Mouse (Mus musculus) stomach, postnatal 0 days (tissue): Measurements from ENCODE around the gene Sh3pxd2b. TPM values are rescaled to one million over a fixed set of nuclear protein-coding genes. Genes with fewer than 3 reads are reported as not detected.

Experiments
- ATAC-seq: fragments of 200-750 bp; cut with Nextera tagmentation; 2 replicates; pipeline ENCODE4 v1.8.0; 2017; ENCODE audit not compliant: low FRiP score, low TSS enrichment
- DNase-seq: peaks from one replicate; pipeline ENCODE4 v3.0.0-alpha.2; 2016; ENCODE audit warnings: low spot score
- H3K27ac ChIP-seq: fragments of 300-500 bp; sonication (generic); replicated peaks from 2 replicates; pipeline ENCODE4 v1.5.1; 2014; ENCODE audit warnings: mild to moderate bottlenecking, control low read depth
- H3K27me3 ChIP-seq: fragments of 300-500 bp; sonication (generic); 2 replicates; pipeline ENCODE4 v1.6.1; 2014; ENCODE audit warnings: low read length; ENCODE audit not compliant: control insufficient read depth, insufficient read depth
- H3K36me3 ChIP-seq: fragments of 300-500 bp; sonication (generic); 2 replicates; pipeline ENCODE4 v1.6.1; 2014; ENCODE audit warnings: low read length, mixed read lengths; ENCODE audit not compliant: control insufficient read depth, insufficient read depth
- H3K4me1 ChIP-seq: fragments of 300-500 bp; sonication (generic); replicated peaks from 2 replicates; pipeline ENCODE4 v1.6.1; 2014; ENCODE audit warnings: antibody characterized with exemption; ENCODE audit not compliant: control insufficient read depth, insufficient read depth
- H3K4me2 ChIP-seq: fragments of 300-500 bp; sonication (generic); replicated peaks from 2 replicates; pipeline ENCODE4 v1.6.1; 2014; ENCODE audit warnings: low read depth, mild to moderate bottlenecking, control low read depth, moderate library complexity
- H3K4me3 ChIP-seq: fragments of 300-500 bp; sonication (generic); 2 replicates; pipeline ENCODE4 v1.5.1; 2014; ENCODE audit warnings: low read depth, low read length, control low read depth
- H3K9ac ChIP-seq: fragments of 300-500 bp; sonication (generic); 2 replicates; pipeline ENCODE4 v1.6.1; 2014; ENCODE audit warnings: mild to moderate bottlenecking, low read length, control low read depth, mixed read lengths
- H3K9me3 ChIP-seq: fragments of 300-500 bp; sonication (generic); 2 replicates; pipeline ENCODE4 v1.6.1; 2016; ENCODE audit warnings: low read length; ENCODE audit not compliant: control insufficient read depth
- CTCF ChIP-seq: IDR thresholded peaks from 2 replicates; pipeline ENCODE4 v1.5.1; 2016; ENCODE audit warnings: antibody characterized with exemption, low read depth, mild to moderate bottlenecking, moderate library complexity
- EP300 ChIP-seq: optimal IDR thresholded peaks from 2 replicates; pipeline ENCODE3; 2016; ENCODE audit warnings: antibody characterized with exemption
- WGBS: fragments of 180-500 bp; shearing (Covaris S2); extraction: QIAGEN DNeasy Blood & Tissue Kit; methylation state at CpG from one replicate; pipeline ENCODE4 v1.1.7; 2014; 5-methylcytosine and 5-hydroxymethylcytosine counted together
- polyA plus RNA-seq: library from polyadenylated mRNA; unstranded; fragments of >200 nt; fragmentation: Nextera tagmentation; extraction: Ambion mirVana; gene quantifications from 2 replicates; pipeline ENCODE4 v1.2.1, GENCODE M21; 2015

Gene Sh3pxd2b
- polyA plus RNA-seq, 1 experiment from 2014 or later = 5.0 TPM

DNA sequence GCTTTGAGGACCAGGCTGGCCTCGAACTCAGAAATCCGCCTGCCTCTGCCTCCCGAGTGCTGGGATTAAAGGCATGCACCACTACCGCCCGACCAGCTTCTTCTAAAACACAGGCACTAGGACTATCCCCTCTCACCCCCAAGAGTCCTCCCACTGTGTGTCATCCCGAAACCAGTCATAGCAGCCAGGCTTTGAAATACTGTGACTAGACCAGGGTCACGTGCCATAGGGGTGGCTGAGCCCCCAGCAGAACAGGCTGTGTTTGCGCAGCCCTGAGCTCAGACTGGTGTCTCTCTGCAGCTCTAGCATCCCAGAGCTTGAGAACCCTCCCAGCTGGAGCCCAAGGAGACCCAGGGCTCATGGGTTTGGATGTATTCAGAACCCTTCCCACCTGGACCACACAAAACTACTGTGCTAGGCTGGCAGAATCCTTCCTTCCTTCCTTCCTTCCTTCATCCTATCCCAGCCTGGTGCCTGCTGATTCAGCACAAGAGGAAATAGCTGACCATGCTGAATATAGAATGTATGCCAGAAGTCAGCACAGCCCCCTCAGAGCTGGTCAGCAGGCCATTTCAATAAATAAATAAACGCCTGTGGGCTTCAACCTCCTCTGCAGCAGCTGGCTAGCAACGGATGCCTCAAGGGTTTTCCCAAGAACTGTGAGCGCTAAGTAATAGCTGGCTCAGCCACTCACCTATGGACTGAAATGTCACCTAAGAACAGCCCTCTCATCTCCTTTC, 62.4 kb downstream of the Sh3pxd2b start:
- no peaks in the 10 kb centered on the region for H3K9me3 ChIP-seq

DNA sequence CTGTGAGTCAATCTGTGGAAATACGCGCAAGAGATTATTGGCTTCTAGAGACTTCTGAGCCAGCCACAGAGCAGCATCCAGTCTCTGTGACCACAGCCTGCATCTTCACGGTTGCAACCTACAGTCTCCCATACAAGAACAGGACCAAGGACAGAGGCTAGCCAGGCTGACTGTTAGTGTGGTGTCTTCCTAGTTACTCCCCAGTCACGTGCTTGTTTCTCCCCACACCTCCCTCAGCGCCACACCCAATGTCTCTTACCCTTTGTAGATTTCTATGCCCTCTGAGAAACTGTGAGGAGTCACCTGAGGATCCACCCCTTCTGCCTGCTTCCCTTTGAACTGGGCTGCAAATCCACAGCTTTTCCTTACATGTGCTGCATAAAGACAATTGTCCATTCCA, 72.4 kb downstream of the Sh3pxd2b start:
- no peak overlapping the region for H3K4me3 ChIP-seq
- H3K4me1 ChIP-seq = no peaks in the 10 kb centered on the region
- H3K27me3 ChIP-seq = no peaks in the 10 kb centered on the region
- 73% methylated on average over 5 of the region's 5 CpGs for WGBS
- peaks cover 53% of the 10 kb centered on the region for H3K36me3 ChIP-seq
- DNase-seq (no peak), ATAC-seq (no peak)
- H3K27ac ChIP-seq = no peak overlapping the region
- no peak for TF ChIP-seq EP300
- no peak for TF ChIP-seq CTCF
- no peaks in the 10 kb centered on the region for H3K9me3 ChIP-seq
- H3K9ac ChIP-seq = no peak overlapping the region
- H3K4me2 ChIP-seq = no peak overlapping the region

More for the DNA sequence above, 62.4 kb downstream of the Sh3pxd2b start:
- Histone ChIP-seq H3K4me1 (no peaks in the 10 kb centered on the region), H3K27me3 (no peaks in the 10 kb centered on the region), H3K36me3 (peaks cover 26% of the 10 kb centered on the region), H3K4me3 (no peak overlapping the region), H3K27ac (no peak overlapping the region), H3K9ac (no peak overlapping the region), H3K4me2 (no peak overlapping the region)
- TF ChIP-seq CTCF (no peak), EP300 (no peak)
- ATAC-seq (peak; percentile 39; the same call in 1 of the 2 replicates), DNase-seq (no peak)
- WGBS = 72% methylated on average over 11 of the region's 11 CpGs

DNA sequence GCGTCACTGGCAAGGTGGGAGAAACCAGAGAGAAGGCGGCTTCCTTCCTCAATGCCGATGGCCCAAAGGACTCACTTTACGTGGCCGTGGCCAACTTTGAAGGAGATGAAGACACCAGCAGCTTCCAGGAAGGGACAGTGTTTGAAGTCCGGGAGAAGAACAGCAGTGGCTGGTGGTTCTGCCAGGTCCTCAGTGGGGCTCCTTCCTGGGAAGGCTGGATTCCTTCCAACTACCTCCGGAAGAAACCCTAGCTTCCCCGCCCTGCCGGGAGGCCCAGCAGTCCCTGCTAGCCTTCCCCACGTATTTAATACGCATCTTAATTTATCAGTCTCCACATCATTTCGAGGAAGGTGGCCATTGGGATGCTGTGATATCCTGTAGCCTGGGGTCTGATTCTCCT, 75.7 kb downstream of the Sh3pxd2b start:
- TF ChIP-seq EP300 = no peak
- no peak for TF ChIP-seq CTCF
- H3K9me3 ChIP-seq = no peaks in the 10 kb centered on the region
- no peaks in the 10 kb centered on the region for H3K4me1 ChIP-seq
- H3K4me2 ChIP-seq = no peak overlapping the region
- peaks cover 38% of the 10 kb centered on the region for H3K36me3 ChIP-seq
- no peaks in the 10 kb centered on the region for H3K27me3 ChIP-seq
- H3K9ac ChIP-seq = no peak overlapping the region
- 69% methylated on average over 12 of the region's 12 CpGs for WGBS
- no peak for ATAC-seq
- no peak overlapping the region for H3K4me3 ChIP-seq
- DNase-seq = no peak
- no peak overlapping the region for H3K27ac ChIP-seq

DNA sequence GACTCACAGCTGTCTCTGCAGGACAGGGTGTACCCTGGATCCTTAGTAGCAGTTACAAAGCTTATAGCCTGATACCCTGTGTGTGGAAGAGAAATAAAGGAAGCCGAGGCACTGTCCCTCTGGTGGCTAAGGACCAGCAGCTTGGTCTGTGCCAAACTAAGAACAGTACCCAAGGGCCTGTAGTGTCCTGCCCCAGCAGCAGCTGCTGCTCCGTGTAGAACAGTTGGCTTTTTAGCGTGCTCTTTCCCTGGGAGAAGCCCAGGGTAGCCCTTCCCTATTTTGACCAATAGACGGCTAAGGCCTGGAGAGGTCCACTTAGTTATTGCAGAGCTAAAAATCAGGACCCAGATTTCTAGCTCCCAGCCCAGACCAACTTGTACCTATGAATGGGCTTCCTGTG, 77.0 kb downstream of the Sh3pxd2b start:
- DNase-seq (no peak), ATAC-seq (no peak)
- H3K9ac ChIP-seq = no peak overlapping the region
- H3K27ac ChIP-seq = no peak overlapping the region
- H3K27me3 ChIP-seq = no peaks in the 10 kb centered on the region
- no peaks in the 10 kb centered on the region for H3K9me3 ChIP-seq
- TF ChIP-seq EP300 (no peak), CTCF (no peak)
- no peak overlapping the region for H3K4me2 ChIP-seq
- H3K36me3 ChIP-seq = peaks cover 35% of the 10 kb centered on the region
- no peak overlapping the region for H3K4me3 ChIP-seq
- no peaks in the 10 kb centered on the region for H3K4me1 ChIP-seq
- 81% methylated on average over 4 of the region's 4 CpGs for WGBS

DNA sequence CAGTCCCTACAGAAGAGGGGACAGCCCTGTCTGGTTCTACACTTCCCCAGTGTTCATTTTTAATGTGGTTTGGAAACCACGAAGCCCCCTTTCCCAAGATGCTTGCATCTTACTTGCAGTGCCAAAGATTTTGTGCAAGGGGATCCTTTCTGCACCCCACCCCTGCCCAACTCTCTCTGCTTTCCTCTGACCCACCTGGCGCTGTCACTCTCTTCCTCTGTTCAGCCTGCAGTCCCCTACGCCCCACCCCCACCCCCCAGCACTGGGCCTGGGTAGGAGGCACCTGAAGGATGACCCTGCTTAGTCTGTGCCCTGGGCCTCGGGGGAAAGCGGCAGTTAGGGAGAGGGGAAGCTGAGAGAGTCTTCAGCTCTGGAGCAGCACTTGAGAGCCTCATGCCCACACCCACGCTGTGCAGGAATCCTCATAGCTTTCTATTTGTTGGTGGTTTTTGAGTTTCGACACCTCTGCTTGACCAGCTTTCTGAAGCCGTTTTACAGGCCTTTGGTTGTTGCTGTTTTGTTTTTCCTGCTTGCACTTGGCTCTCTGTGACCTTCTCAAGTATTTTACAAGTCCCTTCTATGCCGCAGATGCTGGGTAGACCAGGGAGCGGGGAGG, 77.5 kb downstream of the Sh3pxd2b start:
- H3K4me1 ChIP-seq = no peaks in the 10 kb centered on the region
- no peak overlapping the region for H3K4me2 ChIP-seq
- H3K9me3 ChIP-seq = no peaks in the 10 kb centered on the region
- H3K27ac ChIP-seq = no peak overlapping the region
- H3K36me3 ChIP-seq = peaks cover 33% of the 10 kb centered on the region
- no peak overlapping the region for H3K4me3 ChIP-seq
- ATAC-seq = no peak
- TF ChIP-seq CTCF (no peak), EP300 (no peak)
- H3K27me3 ChIP-seq = no peaks in the 10 kb centered on the region
- H3K9ac ChIP-seq = no peak overlapping the region
- 76% methylated on average over 10 of the region's 10 CpGs for WGBS
- DNase-seq = no peak

DNA sequence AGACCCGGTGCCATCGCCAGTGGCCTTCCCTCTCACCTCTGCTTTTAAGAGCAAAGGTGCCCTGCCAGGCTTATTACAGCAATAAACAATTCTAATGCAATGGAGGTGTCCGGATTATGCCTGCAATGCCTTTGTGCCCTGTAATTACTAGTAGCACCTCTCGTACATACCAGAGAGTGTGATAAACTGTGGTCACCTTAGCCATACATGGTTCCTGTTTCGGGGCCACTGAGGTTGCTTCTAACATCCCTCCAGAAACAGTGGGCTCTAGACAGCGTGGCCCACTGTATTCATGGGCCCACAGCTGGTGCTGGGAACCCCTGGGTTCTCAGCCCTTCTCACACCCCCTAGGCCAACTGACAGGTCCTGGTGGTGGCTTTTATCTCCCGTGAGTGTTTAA, 79.9 kb downstream of the Sh3pxd2b start:
- Histone ChIP-seq H3K9me3 (no peaks in the 10 kb centered on the region), H3K27ac (no peak overlapping the region), H3K27me3 (no peaks in the 10 kb centered on the region), H3K4me3 (no peak overlapping the region), H3K36me3 (peaks cover 19% of the 10 kb centered on the region), H3K9ac (no peak overlapping the region), H3K4me2 (no peak overlapping the region), H3K4me1 (no peaks in the 10 kb centered on the region)
- ATAC-seq (no peak), DNase-seq (no peak)
- TF ChIP-seq CTCF (no peak), EP300 (no peak)
- 81% methylated on average over 7 of the region's 7 CpGs for WGBS
